In the genomic region with DNA sequence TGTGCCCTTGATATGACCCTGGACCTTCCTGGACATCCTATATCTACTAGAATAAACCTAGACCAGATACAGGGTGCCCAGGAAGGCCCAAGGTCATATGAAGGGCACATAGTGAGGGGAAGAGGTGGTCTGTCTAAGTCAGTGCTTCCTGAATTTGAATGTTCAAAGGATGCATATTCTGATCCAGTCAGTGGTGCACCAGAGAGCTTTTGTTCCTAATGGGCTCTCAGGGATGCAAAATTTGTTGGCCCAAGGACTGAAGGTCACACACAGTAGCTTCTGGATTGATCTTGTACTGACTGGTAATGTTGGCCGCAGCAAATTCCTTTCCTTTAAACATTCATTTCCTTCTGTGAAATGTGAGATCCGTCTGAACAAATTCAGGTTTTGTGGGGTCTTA, we compare ENCODE assay signal across 31 mouse cellular contexts. TPM values are rescaled to one million over a fixed set of nuclear protein-coding genes. Genes with fewer than 3 reads are reported as not detected.
DNase-seq lines count a peak whose midpoint lies in the region; ATAC-seq and TF ChIP-seq lines count a peak whose summit lies in the region.
"Had no signal": no experiment of that assay in that cellular context is flagged by ENCODE, and none has a peak within 500 bp of the region (broad histone marks: within the 10 kb centered on the region; RNA-seq: fewer than 3 reads in every experiment).

No protein-coding gene starts in this region.

- no peak overlapping the region for H3K9ac ChIP-seq in kidney, embryonic 14.5 days (ENCODE audit: low read depth, low read length)
- no peak overlapping the region for H3K9ac ChIP-seq in ES-Bruce4 (ENCODE audit: low read depth, poor library complexity, severe bottlenecking)
- H3K9ac ChIP-seq in ES-E14 (ENCODE audit: insufficient read depth, low read depth, low read length, poor library complexity, severe bottlenecking), result no peak overlapping the region
- H3K9ac ChIP-seq: embryonic facial prominence, embryonic 12.5 days; embryonic facial prominence, embryonic 15.5 days; forebrain, postnatal 0 days; hindbrain, embryonic 12.5 days; hindbrain, embryonic 15.5 days had no signal

- H3K36me3 ChIP-seq in kidney, embryonic 14.5 days (ENCODE audit: control insufficient read depth, insufficient read depth, low read length), result no peaks in the 10 kb centered on the region
- no peaks in the 10 kb centered on the region for H3K36me3 ChIP-seq in ES-Bruce4 (ENCODE audit: control insufficient read depth, insufficient read depth, low read length, poor library complexity, severe bottlenecking)
- no peaks in the 10 kb centered on the region for H3K36me3 ChIP-seq in ES-E14 (ENCODE audit: control insufficient read depth, insufficient read depth, low read length, poor library complexity, severe bottlenecking)
- H3K36me3 ChIP-seq: embryonic facial prominence, embryonic 12.5 days; embryonic facial prominence, embryonic 15.5 days; G1E; hindbrain, embryonic 12.5 days; hindbrain, embryonic 15.5 days had no signal

- H3K27ac ChIP-seq in kidney, embryonic 14.5 days (ENCODE audit: low read depth, low read length), result no peak overlapping the region
- H3K27ac ChIP-seq in ES-Bruce4 (ENCODE audit: insufficient read depth, low read length) (peak overlapping the region; percentile 92), ES-E14 (ENCODE audit: insufficient read depth, low read depth, low read length, poor library complexity, severe bottlenecking) (peak overlapping the region; percentile 87; the same call in 1 of the 2 replicates)
- H3K27ac ChIP-seq: embryonic facial prominence, embryonic 12.5 days; embryonic facial prominence, embryonic 15.5 days; gastrocnemius, adult 2 months; hindbrain, embryonic 12.5 days; hindbrain, embryonic 15.5 days had no signal

- ATAC-seq in kidney, embryonic 14.5 days (ENCODE audit: low FRiP score, low TSS enrichment), result no peak
- ATAC-seq in cerebellum, adult (ENCODE audit: insufficient number of reproducible peaks, low FRiP score, low TSS enrichment), result no peak
- ATAC-seq: activated CD4-positive, CD25-positive, alpha-beta regulatory T cell, adult 4 months; forebrain, embryonic 14.5 days; forebrain, postnatal 0 days; intestine, postnatal 0 days; Patski had no signal

- no peak for TF ChIP-seq POLR2A in ES-Bruce4 (IDR thresholded peaks at IDR 0.05; ENCODE audit: insufficient read depth, low read length)

- peak; percentile 12 for DNase-seq in kidney, adult 11 months
- DNase-seq in ES-E14 (ENCODE audit: low read depth, low spot score), result peak; percentile 66
- no peak for DNase-seq in adrenal gland, postnatal 36 days
- DNase-seq: adrenal gland, adult 8-10 months; adrenal gland, postnatal 25 days; B cell, adult 2 months; cerebellum, adult 11 months; cerebellum, adult 2 months; cerebellum, adult 9-11 months; cerebellum, postnatal 25 days; embryo, embryonic 11 days; forebrain, postnatal 0 days; gastrocnemius, adult 2 months; gastrocnemius, postnatal 14 days; heart, adult 11 months had no signal

- H3K4me2 ChIP-seq in kidney, embryonic 14.5 days (replicated peaks; ENCODE audit: low read depth, low read length), result no peak overlapping the region
- H3K4me2 ChIP-seq: embryonic facial prominence, embryonic 12.5 days; embryonic facial prominence, embryonic 15.5 days; heart, embryonic 11.5 days; hindbrain, embryonic 12.5 days; hindbrain, embryonic 15.5 days had no signal

- no peaks in the 10 kb centered on the region for H3K9me3 ChIP-seq in kidney, embryonic 14.5 days (ENCODE audit: control insufficient read depth, low read length)
- no peaks in the 10 kb centered on the region for H3K9me3 ChIP-seq in ES-Bruce4 (replicated peaks; ENCODE audit: control insufficient read depth, insufficient read depth, low read length, poor library complexity, severe bottlenecking)
- H3K9me3 ChIP-seq in ES-E14 (ENCODE audit: control insufficient read depth, insufficient read depth, low read depth, low read length), result no peaks in the 10 kb centered on the region
- H3K9me3 ChIP-seq: embryonic facial prominence, embryonic 12.5 days; embryonic facial prominence, embryonic 15.5 days; G1E; hindbrain, embryonic 12.5 days; hindbrain, embryonic 15.5 days had no signal

- H3K27me3 ChIP-seq in kidney, embryonic 14.5 days (ENCODE audit: control insufficient read depth, insufficient read depth, low read length), result peaks cover 11% of the 10 kb centered on the region
- H3K27me3 ChIP-seq in ES-Bruce4 (ENCODE audit: control insufficient read depth, insufficient read depth, low read length, poor library complexity, severe bottlenecking), result no peaks in the 10 kb centered on the region
- H3K27me3 ChIP-seq: CH12.LX; hindbrain, embryonic 15.5 days; Patski had no signal

- H3K4me1 ChIP-seq in kidney, embryonic 14.5 days (ENCODE audit: control insufficient read depth, insufficient read depth, low read length), result 0 out of 2 replicates have a peak, but pooled peaks cover 3% of the 10 kb centered on the region
- peaks cover 10% of the 10 kb centered on the region for H3K4me1 ChIP-seq in ES-Bruce4 (ENCODE audit: control insufficient read depth, insufficient read depth, low read length)
- peaks cover 21 to 38% of the 10 kb centered on the region in 2 experiments for H3K4me1 ChIP-seq in ES-E14 (ENCODE audit: control insufficient read depth in 2 of 2, insufficient read depth in 2 of 2, low read length in 2 of 2, poor library complexity in 1 of 2)

- in situ Hi-C loops in ES-E14 (cut with MboI; ENCODE audit: low sequenced_read_pairs in 2 of 2, unreplicated experiment in 2 of 2), result no loop called here

- TF ChIP-seq EP300 in ES-Bruce4 (IDR thresholded peaks at IDR 0.05; ENCODE audit: insufficient read depth, low read depth, low read length), result peak; percentile 86

- no peak for TF ChIP-seq CTCF in ES-Bruce4 (IDR thresholded peaks at IDR 0.05; ENCODE audit: low read depth, low read length)

- H3K4me3 ChIP-seq in kidney, embryonic 14.5 days (ENCODE audit: low read length), result no peak overlapping the region
- H3K4me3 ChIP-seq in ES-Bruce4 (ENCODE audit: low read depth, low read length) (no peak overlapping the region), ES-E14 (ENCODE audit: insufficient read depth in 1 of 2, low read depth in 1 of 2, low read length in 2 of 2, poor library complexity in 1 of 2, severe bottlenecking in 1 of 2) (no peak overlapping the region)
- H3K4me3 ChIP-seq: embryonic facial prominence, embryonic 12.5 days; embryonic facial prominence, embryonic 15.5 days; gastrocnemius, adult 2 months; hindbrain, embryonic 12.5 days; hindbrain, embryonic 15.5 days had no signal

- 63% methylated on average over 2 of the region's 2 CpGs for WGBS in kidney, embryonic 14.5 days

TF ChIP-seq in ES-E14, 5 proteins besides CTCF, POLR2A, EP300 and RAD21:
- TF ChIP-seq CHD2 (IDR thresholded peaks at IDR 0.05; ENCODE audit: low read depth, low read length), result peak; percentile 48; the same call in 1 of the 2 replicates
- TF ChIP-seq ZC3H11A (IDR thresholded peaks at IDR 0.05; ENCODE audit: borderline replicate concordance, low read depth, low read length), result no peak

RNA-seq across cellular contexts. Expression of a gene that starts 2.5 kb away (rescaled TPM):
- 3.8 and 5.5 TPM in 2 replicates for polyA plus RNA-seq in kidney, embryonic 14.5 days (2014; fragmentation: Nextera tagmentation; extraction: Ambion mirVana)
- 23.2 and 25.3 TPM in 2 replicates for polyA plus RNA-seq in ES-Bruce4 (2011; ENCODE audit: insufficient read depth, insufficient read length, low read depth, missing spikeins)
- total RNA-seq in ES-E14 (2012; rRNA removed), result 33.2 and 36.5 TPM in 2 replicates
- total RNA-seq in adrenal gland, postnatal 36 days (2021), result 1 to 10 TPM; 2.0 to 2.8 TPM
- total RNA-seq: common myeloid progenitor, adult 5-6 weeks; hematopoietic stem cell, adult 5-6 weeks had no signal
- polyA plus RNA-seq: activated CD4-positive, CD25-positive, alpha-beta regulatory T cell, adult 4 months; G1E had no signal

Comparison
In these comparisons a context has a peak if more than half of its experiments do, and no peak if none do; other contexts are left out.
1. DNase-seq: peak in kidney, adult 11 months (single experiment) and ES-E14 (single experiment); none in adrenal gland, postnatal 36 days (0 of 2).